Comparison of ENCODE assay signal across 8 mouse cellular contexts in genomic region chr4:130574048-130574413, GRCm38 (mm10). TPM values are rescaled to one million over a fixed set of nuclear protein-coding genes. Genes with fewer than 3 reads are reported as not detected.
DNase-seq lines count a peak whose midpoint lies in the region; ATAC-seq and TF ChIP-seq lines count a peak whose summit lies in the region.

TSS of gene Nkain1 (minus strand) at chr4:130574173.

- peak within 1 kb of the TSS; percentile 79 for H3K9ac ChIP-seq in heart, embryonic 11.5 days (ENCODE audit: low read depth, low read length)
- H3K9ac ChIP-seq in kidney, postnatal 0 days (ENCODE audit: low read depth, low read length): peak within 1 kb of the TSS; percentile 69
- H3K9ac ChIP-seq in liver, embryonic 15.5 days: no peak within 1 kb of the TSS

- H3K27me3 ChIP-seq in testis, adult 2 months (ENCODE audit: control insufficient read depth, insufficient read depth, low read length): no peaks in the 10 kb centered on the region
- H3K27me3 ChIP-seq in heart, embryonic 11.5 days (ENCODE audit: control insufficient read depth, insufficient read depth, low read length): peaks cover 9% of the 10 kb centered on the region; the same call in 1 of the 2 replicates
- H3K27me3 ChIP-seq in kidney, postnatal 0 days (ENCODE audit: insufficient read depth, low read length): no peaks in the 10 kb centered on the region
- peaks cover 77% of the 10 kb centered on the region for H3K27me3 ChIP-seq in liver, embryonic 15.5 days

- ATAC-seq in heart, embryonic 11.5 days (replicated peaks; ENCODE audit: insufficient number of reproducible peaks, low FRiP score, low TSS enrichment): peak; percentile 62
- ATAC-seq in kidney, postnatal 0 days (replicated peaks; ENCODE audit: low FRiP score, low read depth): peak; percentile 66
- ATAC-seq in liver, embryonic 15.5 days (ENCODE audit: insufficient read depth): no peak
- ATAC-seq in megakaryocyte progenitor cell, adult 5-6 weeks (replicated peaks; ENCODE audit: poor library complexity): no peak

- 0% methylated on average over 26 of the region's 41 CpGs for WGBS in heart, embryonic 11.5 days (ENCODE audit: insufficient replicate concordance)
- WGBS in kidney, postnatal 0 days: under 1% methylated on average over 37 of the region's 41 CpGs
- WGBS in liver, embryonic 15.5 days (ENCODE audit: insufficient replicate concordance): under 1% methylated on average over 39 of the region's 41 CpGs

- TF ChIP-seq CTCF in testis, adult 2 months (IDR thresholded peaks at IDR 0.05; ENCODE audit: control insufficient read depth, insufficient read depth, insufficient replicate concordance, low read depth, low read length): no peak
- TF ChIP-seq CTCF in kidney, postnatal 0 days (IDR thresholded peaks at IDR 0.05; ENCODE audit: low read depth): no peak

- H3K4me3 ChIP-seq in testis, adult 2 months (ENCODE audit: control insufficient read depth, low read depth, low read length): peak within 1 kb of the TSS; percentile 93
- H3K4me3 ChIP-seq in heart, embryonic 11.5 days (ENCODE audit: low read depth, low read length): peak within 1 kb of the TSS; percentile 69
- H3K4me3 ChIP-seq in kidney, postnatal 0 days (replicated peaks; ENCODE audit: low read depth, low read length): peak within 1 kb of the TSS; percentile 71
- H3K4me3 ChIP-seq in liver, embryonic 15.5 days (replicated peaks): peak within 1 kb of the TSS; percentile 51

- peak within 1 kb of the TSS; percentile 72 for H3K27ac ChIP-seq in testis, adult 2 months (ENCODE audit: control insufficient read depth, insufficient read depth, low read depth, low read length)
- H3K27ac ChIP-seq in heart, embryonic 11.5 days (ENCODE audit: low read depth, low read length): no peak within 1 kb of the TSS
- no peak within 1 kb of the TSS for H3K27ac ChIP-seq in kidney, postnatal 0 days
- H3K27ac ChIP-seq in liver, embryonic 15.5 days (replicated peaks): no peak within 1 kb of the TSS

- H3K9me3 ChIP-seq in heart, embryonic 11.5 days (replicated peaks; ENCODE audit: control insufficient read depth, low read length): no peaks in the 10 kb centered on the region
- H3K9me3 ChIP-seq in kidney, postnatal 0 days (replicated peaks; ENCODE audit: low read length): no peaks in the 10 kb centered on the region
- no peaks in the 10 kb centered on the region for H3K9me3 ChIP-seq in liver, embryonic 15.5 days (replicated peaks)

- H3K36me3 ChIP-seq in testis, adult 2 months (ENCODE audit: control insufficient read depth, insufficient read depth, low read length): no peaks in the 10 kb centered on the region
- H3K36me3 ChIP-seq in heart, embryonic 11.5 days (ENCODE audit: control insufficient read depth, insufficient read depth, low read length): no peaks in the 10 kb centered on the region
- H3K36me3 ChIP-seq in kidney, postnatal 0 days (ENCODE audit: insufficient read depth, low read length): no peaks in the 10 kb centered on the region
- no peaks in the 10 kb centered on the region for H3K36me3 ChIP-seq in liver, embryonic 15.5 days (replicated peaks)

- no peak for TF ChIP-seq POLR2A in testis, adult 2 months (IDR thresholded peaks at IDR 0.05; ENCODE audit: control insufficient read depth, low read depth, low read length)

- H3K4me1 ChIP-seq in testis, adult 2 months (ENCODE audit: control insufficient read depth, insufficient read depth, low read length): peaks cover 14% of the 10 kb centered on the region
- H3K4me1 ChIP-seq in heart, embryonic 11.5 days (ENCODE audit: control insufficient read depth, insufficient read depth, low read length): peaks cover 14% of the 10 kb centered on the region
- peaks cover 10% of the 10 kb centered on the region; the same call in 1 of the 2 replicates for H3K4me1 ChIP-seq in kidney, postnatal 0 days (replicated peaks; ENCODE audit: insufficient read depth, low read length)
- H3K4me1 ChIP-seq in liver, embryonic 15.5 days (replicated peaks): peaks cover 14% of the 10 kb centered on the region

- H3K4me2 ChIP-seq in heart, embryonic 11.5 days: peak within 1 kb of the TSS; percentile 95
- peak within 1 kb of the TSS; percentile 99 for H3K4me2 ChIP-seq in kidney, postnatal 0 days (ENCODE audit: low read length)
- H3K4me2 ChIP-seq in liver, embryonic 15.5 days: peak within 1 kb of the TSS; percentile 76

- no peak for DNase-seq in testis, postnatal 14 days (ENCODE audit: low spot score)
- DNase-seq in embryo, embryonic 10 days (ENCODE audit: low spot score): peak; percentile 70
- DNase-seq in kidney, postnatal 0 days (ENCODE audit: low spot score): peak; percentile 57
- DNase-seq in skeletal muscle tissue, adult 2 months (ENCODE audit: low read depth, low spot score): peak; percentile 28

RNA-seq across cellular contexts. Expression of gene Nkain1, which starts in this region (rescaled TPM):
- 12.3 and 13.1 TPM in 2 replicates for polyA plus RNA-seq in testis, adult 2 months (2012; rRNA removed)
- polyA plus RNA-seq in heart, embryonic 11.5 days (2014; fragmentation: Nextera tagmentation; extraction: Ambion mirVana): 1.5 and 1.9 TPM in 2 replicates
- polyA plus RNA-seq in kidney, postnatal 0 days (2015; fragmentation: Nextera tagmentation; extraction: Ambion mirVana): 1.4 and 1.6 TPM in 2 replicates
- not detected in 2 replicates for polyA plus RNA-seq in liver, embryonic 15.5 days (2015; fragmentation: Nextera tagmentation; extraction: Ambion mirVana)
- total RNA-seq in megakaryocyte progenitor cell, adult 5-6 weeks (2015): 0.17 TPM in 1 of 2 replicates, not detected in the other
- 0.61 TPM in 1 of 2 replicates, not detected in the other for total RNA-seq in megakaryocyte progenitor cell, adult 5-6 weeks (2017)

Comparison
In these comparisons a context has a peak if more than half of its experiments do, and no peak if none do; other contexts are left out.
1. ATAC-seq: peak in heart, embryonic 11.5 days (single experiment) and kidney, postnatal 0 days (single experiment); none in liver, embryonic 15.5 days (single experiment) and megakaryocyte progenitor cell, adult 5-6 weeks (single experiment).
2. Peak in every context shown above with its lines, with median percentiles within 50 percentile points of each other: H3K4me3 ChIP-seq and H3K4me2 ChIP-seq.